Mouse (Mus musculus) cerebellum, adult 2 months (tissue): ENCODE measurements around the gene Itgb6. TPM values are rescaled to one million over a fixed set of nuclear protein-coding genes. Genes with fewer than 3 reads are reported as not detected.

Experiments used
- DNase-seq, 2 experiments: peaks; one replicate each; pipeline ENCODE4 v3.0.0; 2021
- H3K27ac ChIP-seq: fragments of 200-500 bp; 2 replicates; pipeline ENCODE4 v1.5.1; 2012; ENCODE audit warnings: low read length, control low read depth, inconsistent platforms; ENCODE audit not compliant: insufficient read depth
- H3K27me3 ChIP-seq: fragments of 200-500 bp; 2 replicates; pipeline ENCODE4 v1.6.1; 2012; ENCODE audit warnings: inconsistent platforms, mild to moderate bottlenecking, low read length, moderate library complexity; ENCODE audit not compliant: control insufficient read depth, insufficient read depth
- H3K4me1 ChIP-seq: fragments of 200-500 bp; 2 replicates; pipeline ENCODE4 v1.6.1; 2011; ENCODE audit warnings: low read length; ENCODE audit not compliant: control insufficient read depth, insufficient read depth
- H3K4me3 ChIP-seq: fragments of 200-500 bp; replicated peaks from 2 replicates; pipeline ENCODE3; 2011; ENCODE audit warnings: mild to moderate bottlenecking, low read depth, low read length, control low read depth; ENCODE audit not compliant: insufficient read depth
- CTCF ChIP-seq: fragments of 200-500 bp; IDR thresholded peaks from 2 replicates; pipeline ENCODE4 v1.5.1; 2011; ENCODE audit warnings: low read depth, mild to moderate bottlenecking, control low read depth, low read length, moderate library complexity, borderline replicate concordance; ENCODE audit not compliant: insufficient read depth
- POLR2A ChIP-seq: fragments of 200-500 bp; IDR thresholded peaks from 2 replicates; pipeline ENCODE4 v1.6.1; 2011; ENCODE audit warnings: low read length, control low read depth, borderline replicate concordance; ENCODE audit not compliant: insufficient read depth
- WGBS: fragments of 180-500 bp; shearing (Covaris S2); methylation state at CpG from one replicate; pipeline ENCODE4 v1.1.7; 2018; 5-methylcytosine and 5-hydroxymethylcytosine counted together
- polyA plus RNA-seq: library from polyadenylated mRNA; depleted of rRNA; stranded (reverse); fragments of >200 nt; gene quantifications from 2 replicates; pipeline ENCODE4 v1.2.3, GENCODE M21; 2012; rRNA removed

The Itgb6 gene
- polyA plus RNA-seq, result 0.19 and 0.28 TPM in 2 replicates

DNA sequence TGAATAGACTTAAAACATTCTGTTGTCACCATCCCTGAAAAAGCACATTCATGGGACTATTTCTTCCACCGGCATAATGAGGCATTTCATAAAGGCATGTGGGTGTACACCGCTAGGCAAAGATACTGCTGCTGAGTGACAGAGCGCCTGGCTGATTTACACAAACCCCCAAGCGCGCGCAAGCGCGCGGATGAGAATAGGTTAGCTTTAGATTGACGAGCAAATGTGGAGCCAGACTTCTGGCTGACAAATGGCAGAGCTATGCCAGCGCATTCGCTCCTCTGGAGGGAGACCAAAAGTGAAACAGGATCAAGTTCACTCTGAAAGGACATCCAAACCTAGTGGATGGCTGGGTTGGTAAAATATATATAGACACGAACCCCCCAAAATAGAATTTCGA lies at the start of gene Itgb6:
Itgb6 (minus strand) TSS at position 130 of the 400 bp plus-strand sequence.
- WGBS, result 12% methylated on average over 14 of the region's 14 CpGs
- no peak for TF ChIP-seq POLR2A
- TF ChIP-seq CTCF, result no peak
- no peak within 1 kb of the TSS for H3K4me3 ChIP-seq
- H3K27me3 ChIP-seq, result no peaks in the 10 kb centered on the region
- H3K27ac ChIP-seq, result no peak within 1 kb of the TSS
- DNase-seq, result peak; percentile 23 to 26
- H3K4me1 ChIP-seq, result peaks cover 4% of the 10 kb centered on the region; the same call in 1 of the 2 replicates

- Histone ChIP-seq H3K4me3 (no peak overlapping the region), H3K27me3 (no peaks in the 10 kb centered on the region), H3K27ac (no peak overlapping the region), H3K4me1 (no peaks in the 10 kb centered on the region; the same call in 1 of the 2 replicates)
- TF ChIP-seq CTCF (no peak), POLR2A (no peak)
- DNase-seq, result no peak
- 48% methylated on average over 8 of the region's 8 CpGs for WGBS
Observed at GRCm38 (mm10) chr2:60766420-60766819, 44.0 kb upstream of the Itgb6 start.

- H3K27me3 ChIP-seq, result no peaks in the 10 kb centered on the region
- TF ChIP-seq CTCF, result no peak
- TF ChIP-seq POLR2A, result no peak
- peaks cover 3% of the 10 kb centered on the region for H3K4me1 ChIP-seq
- 23% methylated on average over 9 of the region's 9 CpGs for WGBS
- DNase-seq, result peak in 1 of 2 experiments; percentile 36
- no peak overlapping the region for H3K4me3 ChIP-seq
- no peak overlapping the region for H3K27ac ChIP-seq
Observed at GRCm38 (mm10) chr2:60756218-60756617, 33.8 kb upstream of the Itgb6 start.

DNA sequence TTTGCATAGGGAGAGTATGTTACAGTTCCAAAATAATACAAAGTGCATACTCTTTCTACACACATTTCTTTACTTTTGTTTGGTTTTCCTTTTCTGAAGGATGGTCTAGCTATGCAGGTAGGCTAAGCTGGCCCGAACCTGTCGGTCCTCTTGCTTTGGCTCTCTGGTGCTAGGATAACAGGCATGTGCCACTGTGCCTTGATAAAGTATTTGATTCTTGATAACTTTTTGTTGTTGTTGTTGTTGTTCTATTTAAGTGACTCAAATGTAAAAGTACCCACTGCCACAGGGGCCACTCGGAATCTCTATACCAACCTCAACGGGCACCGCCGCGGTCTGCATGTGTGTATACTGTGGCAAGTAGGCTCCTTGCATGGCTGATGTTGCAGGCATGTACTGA lies 32.7 kb upstream of the Itgb6 start:
- H3K4me3 ChIP-seq, result no peak overlapping the region
- no peak for DNase-seq
- TF ChIP-seq POLR2A (no peak), CTCF (no peak)
- 99% methylated on average over 7 of the region's 7 CpGs for WGBS
- H3K27me3 ChIP-seq, result no peaks in the 10 kb centered on the region
- H3K4me1 ChIP-seq, result peaks cover 3% of the 10 kb centered on the region
- no peak overlapping the region for H3K27ac ChIP-seq

GRCm38 (mm10) chr2:60751274-60751673 lies 28.8 kb upstream of the Itgb6 start:
- no peak for TF ChIP-seq POLR2A
- TF ChIP-seq CTCF, result no peak
- Histone ChIP-seq H3K27ac (no peak overlapping the region), H3K4me3 (no peak overlapping the region), H3K4me1 (peaks cover under 1% of the 10 kb centered on the region; the same call in 1 of the 2 replicates), H3K27me3 (no peaks in the 10 kb centered on the region)
- no peak for DNase-seq
- 96% methylated on average over 9 of the region's 9 CpGs for WGBS

- no peak for TF ChIP-seq CTCF
- TF ChIP-seq POLR2A, result no peak
- H3K27ac ChIP-seq, result no peak overlapping the region
- 93% methylated on average over 3 of the region's 3 CpGs for WGBS
- no peaks in the 10 kb centered on the region for H3K27me3 ChIP-seq
- no peaks in the 10 kb centered on the region for H3K4me1 ChIP-seq
- no peak overlapping the region for H3K4me3 ChIP-seq
- no peak for DNase-seq
Observed at GRCm38 (mm10) chr2:60750591-60750990, 28.1 kb upstream of the Itgb6 start.

- DNase-seq, result no peak
- H3K4me1 ChIP-seq, result no peaks in the 10 kb centered on the region
- no peak overlapping the region for H3K27ac ChIP-seq
- 92% methylated on average over 1 of the region's 1 CpGs for WGBS
- TF ChIP-seq POLR2A, result no peak
- no peak for TF ChIP-seq CTCF
- H3K4me3 ChIP-seq, result no peak overlapping the region
- no peaks in the 10 kb centered on the region for H3K27me3 ChIP-seq
Observed at GRCm38 (mm10) chr2:60748585-60748984, 26.1 kb upstream of the Itgb6 start.

- TF ChIP-seq CTCF, result no peak
- TF ChIP-seq POLR2A, result no peak
- 80% methylated on average over 3 of the region's 3 CpGs for WGBS
- no peaks in the 10 kb centered on the region for H3K27me3 ChIP-seq
- no peaks in the 10 kb centered on the region for H3K4me1 ChIP-seq
- no peak overlapping the region for H3K27ac ChIP-seq
- DNase-seq, result no peak
- no peak overlapping the region for H3K4me3 ChIP-seq
Observed at GRCm38 (mm10) chr2:60747590-60747989, 25.1 kb upstream of the Itgb6 start.

GRCm38 (mm10) chr2:60744674-60745073 lies 22.2 kb upstream of the Itgb6 start:
- H3K27ac ChIP-seq, result no peak overlapping the region
- no peak for DNase-seq
- WGBS, result 21% methylated on average over 3 of the region's 3 CpGs
- H3K4me1 ChIP-seq, result no peaks in the 10 kb centered on the region
- TF ChIP-seq CTCF (no peak), POLR2A (no peak)
- no peak overlapping the region for H3K4me3 ChIP-seq
- H3K27me3 ChIP-seq, result no peaks in the 10 kb centered on the region
